ENCODE assay signal across 11 mouse cellular contexts in the genomic region with DNA sequence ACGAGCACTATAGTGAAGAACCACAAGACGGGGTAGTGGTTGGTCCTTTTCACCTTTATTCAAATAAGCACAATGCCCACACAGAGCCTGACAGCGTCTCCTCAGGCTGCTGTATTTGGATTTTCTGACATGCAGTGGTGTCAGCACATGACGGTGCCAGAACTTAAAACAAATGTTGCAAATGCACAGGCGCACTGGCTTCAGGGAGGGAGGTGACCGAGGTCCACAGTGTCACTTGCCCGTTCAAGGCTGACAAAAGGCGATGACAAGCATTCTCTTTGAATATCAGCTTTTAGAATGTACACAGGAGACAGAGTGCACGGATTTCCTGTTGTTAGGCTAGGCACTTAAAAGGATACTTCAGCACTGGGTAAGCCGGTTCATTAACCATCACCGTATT.
"Had no signal": no experiment of that assay in that cellular context is flagged by ENCODE, and none has a peak within 500 bp of the region (broad histone marks: within the 10 kb centered on the region; RNA-seq: fewer than 3 reads in every experiment).

No protein-coding gene starts in this region.

- H3K4me3 ChIP-seq: layer of hippocampus, adult 2 months; limb, embryonic 12.5 days; liver, embryonic 13.5 days; midbrain, embryonic 13.5 days had no signal

- H3K4me2 ChIP-seq: limb, embryonic 12.5 days; liver, embryonic 13.5 days; midbrain, embryonic 13.5 days had no signal

- H3K27me3 ChIP-seq: limb, embryonic 12.5 days; liver, embryonic 13.5 days; midbrain, embryonic 13.5 days had no signal

- H3K36me3 ChIP-seq: liver, embryonic 13.5 days had no signal

- H3K4me1 ChIP-seq: liver, embryonic 13.5 days had no signal

- ATAC-seq: liver, postnatal 0 days had no signal

- H3K9me3 ChIP-seq: limb, embryonic 12.5 days; liver, embryonic 13.5 days; midbrain, embryonic 13.5 days had no signal

- H3K9ac ChIP-seq: limb, embryonic 12.5 days; liver, embryonic 13.5 days; liver, postnatal 0 days; midbrain, embryonic 13.5 days had no signal

- H3K27ac ChIP-seq: layer of hippocampus, adult 2 months; limb, embryonic 12.5 days; liver, embryonic 13.5 days; midbrain, embryonic 13.5 days had no signal

- DNase-seq: kidney, postnatal 10 days; kidney, postnatal 4 days; liver; liver, embryonic 13.5 days; liver, postnatal 0 days; lung, postnatal 36 days; right cerebral cortex, postnatal 14 days; thymus, postnatal 36 days had no signal
